Comparison of ENCODE assay signal across 20 mouse cellular contexts in the genomic region with DNA sequence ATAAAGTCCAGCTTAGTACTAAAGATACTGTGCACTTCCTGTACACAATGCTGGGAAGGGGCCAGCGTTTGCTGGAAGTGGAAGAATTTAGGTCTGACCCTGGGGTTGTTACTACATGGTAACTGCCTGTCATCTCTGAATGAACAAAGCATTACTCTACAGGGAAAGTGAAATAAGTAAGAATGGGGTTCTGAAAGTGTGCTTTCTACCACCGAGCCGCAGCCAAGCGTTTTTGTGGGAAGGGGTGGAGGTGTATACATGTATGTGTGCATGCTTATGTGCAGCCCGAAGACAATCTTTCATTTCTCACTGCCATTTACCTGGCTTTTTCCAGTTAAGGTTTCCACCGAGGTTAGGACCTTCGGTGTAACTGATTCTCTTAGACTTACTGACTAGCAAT.
DNase-seq lines count a peak whose midpoint lies in the region; ATAC-seq and TF ChIP-seq lines count a peak whose summit lies in the region.
"Had no signal": no experiment of that assay in that cellular context is flagged by ENCODE, and none has a peak within 500 bp of the region (broad histone marks: within the 10 kb centered on the region; RNA-seq: fewer than 3 reads in every experiment).

No protein-coding gene starts in this region.

- H3K9me3 ChIP-seq in heart, embryonic 13.5 days = no peaks in the 10 kb centered on the region
- no peaks in the 10 kb centered on the region for H3K9me3 ChIP-seq in liver, embryonic 11.5 days (ENCODE audit: control insufficient read depth, low read length)
- H3K9me3 ChIP-seq: embryonic facial prominence, embryonic 10.5 days; liver, embryonic 13.5 days; midbrain, embryonic 15.5 days had no signal

- H3K79me2 ChIP-seq in heart, adult 2 months (replicated peaks; ENCODE audit: control insufficient read depth, insufficient read depth, low read length) = peaks cover 3% of the 10 kb centered on the region; the same call in 1 of the 2 replicates

- DNase-seq in heart, adult 2 months = no peak
- DNase-seq in layer of hippocampus, adult 2 months (ENCODE audit: low spot score in 2 of 2) = no peak
- DNase-seq in layer of hippocampus, adult 11-12 months (ENCODE audit: low spot score) = no peak
- peak; percentile 13 for DNase-seq in 416B (ENCODE audit: low read depth)
- DNase-seq in NIH3T3 (ENCODE audit: low read depth) = peak; percentile 9
- DNase-seq in retina, embryonic 14.5 days (ENCODE audit: low spot score) = no peak
- no peak for DNase-seq in liver, embryonic 11.5 days (ENCODE audit: low spot score)
- DNase-seq: adrenal gland, adult 8-10 months; cerebellum, adult 18-20 months; cerebellum, postnatal 36 days; heart, postnatal 36 days; kidney, adult 8-10 months; liver, embryonic 13.5 days had no signal

- H3K4me3 ChIP-seq in heart, embryonic 13.5 days = no peak overlapping the region
- H3K4me3 ChIP-seq in heart, adult 2 months = no peak overlapping the region
- no peak overlapping the region for H3K4me3 ChIP-seq in layer of hippocampus, adult 2 months
- no peak overlapping the region for H3K4me3 ChIP-seq in liver, embryonic 11.5 days (ENCODE audit: low read depth, low read length)
- H3K4me3 ChIP-seq: embryonic facial prominence, embryonic 10.5 days; liver, embryonic 13.5 days; midbrain, embryonic 15.5 days had no signal

- WGBS in heart, embryonic 13.5 days = 74% methylated on average over 7 of the region's 7 CpGs
- 60% methylated on average over 7 of the region's 7 CpGs for WGBS in heart, adult 2 months
- 75% methylated on average over 7 of the region's 7 CpGs for WGBS in liver, embryonic 11.5 days

- no peak overlapping the region for H3K4me2 ChIP-seq in heart, embryonic 13.5 days
- H3K4me2 ChIP-seq in liver, embryonic 11.5 days = no peak overlapping the region
- H3K4me2 ChIP-seq: liver, embryonic 13.5 days; midbrain, embryonic 15.5 days had no signal

- TF ChIP-seq EP300 in heart, adult 2 months (IDR thresholded peaks at IDR 0.05; ENCODE audit: insufficient read depth, low read depth, low read length) = no peak

- H3K27me3 ChIP-seq in heart, embryonic 13.5 days (replicated peaks) = no peaks in the 10 kb centered on the region
- no peaks in the 10 kb centered on the region for H3K27me3 ChIP-seq in heart, adult 2 months (ENCODE audit: control insufficient read depth, insufficient read depth, low read length)
- no peaks in the 10 kb centered on the region for H3K27me3 ChIP-seq in liver, embryonic 11.5 days (replicated peaks; ENCODE audit: control insufficient read depth, insufficient read depth, low read length)
- H3K27me3 ChIP-seq: liver, embryonic 13.5 days; megakaryocyte, embryonic 14.5 days; midbrain, embryonic 15.5 days had no signal

- peaks cover 32% of the 10 kb centered on the region for H3K4me1 ChIP-seq in heart, embryonic 13.5 days
- peaks cover 12% of the 10 kb centered on the region for H3K4me1 ChIP-seq in heart, adult 2 months (ENCODE audit: control insufficient read depth, insufficient read depth, low read length)
- H3K4me1 ChIP-seq in liver, embryonic 11.5 days (replicated peaks; ENCODE audit: control insufficient read depth, insufficient read depth, low read length) = no peaks in the 10 kb centered on the region
- H3K4me1 ChIP-seq: embryonic facial prominence, embryonic 10.5 days; midbrain, embryonic 15.5 days had no signal

- H3K27ac ChIP-seq in heart, embryonic 13.5 days (replicated peaks) = no peak overlapping the region
- H3K27ac ChIP-seq in heart, adult 2 months = no peak overlapping the region
- H3K27ac ChIP-seq in layer of hippocampus, adult 2 months = peak overlapping the region; percentile 29; the same call in 1 of the 2 replicates
- no peak overlapping the region for H3K27ac ChIP-seq in liver, embryonic 11.5 days (ENCODE audit: low read depth, low read length)
- H3K27ac ChIP-seq: embryonic facial prominence, embryonic 10.5 days; liver, embryonic 13.5 days; midbrain, embryonic 15.5 days had no signal

- ATAC-seq in heart, embryonic 13.5 days (ENCODE audit: extremely low read depth, insufficient number of reproducible peaks, low FRiP score, low TSS enrichment) = no peak
- ATAC-seq in liver, embryonic 11.5 days (replicated peaks; ENCODE audit: low FRiP score) = no peak
- ATAC-seq: forebrain, embryonic 16.5 days; hindbrain, embryonic 16.5 days; lung, postnatal 0 days; midbrain, embryonic 15.5 days had no signal

- intact Hi-C loops in heart, adult 2 months (cut with DNase I) = loop anchor here (5.0 to 10.0 kb wide), 3 partner anchors 40 to 523 kb away; no protein-coding TSS in a partner anchor

- TF ChIP-seq POLR2A in heart, adult 2 months (IDR thresholded peaks at IDR 0.05; ENCODE audit: insufficient read depth, low read depth, low read length) = no peak

- TF ChIP-seq CTCF in heart, adult 2 months (IDR thresholded peaks at IDR 0.05) = no peak
- TF ChIP-seq CTCF in layer of hippocampus, adult 2 months (conservative IDR thresholded peaks at IDR 0.05) = no peak

- no peaks in the 10 kb centered on the region for H3K36me3 ChIP-seq in heart, embryonic 13.5 days
- H3K36me3 ChIP-seq in heart, adult 2 months (ENCODE audit: control insufficient read depth, insufficient read depth, low read length) = peaks cover 13% of the 10 kb centered on the region
- no peaks in the 10 kb centered on the region for H3K36me3 ChIP-seq in liver, embryonic 11.5 days (ENCODE audit: control insufficient read depth, insufficient read depth, low read length)
- H3K36me3 ChIP-seq: embryonic facial prominence, embryonic 10.5 days; liver, embryonic 13.5 days; midbrain, embryonic 15.5 days had no signal

- 0 out of 2 replicates have a peak overlapping the region, but pooled peaks have one; percentile 14 for H3K9ac ChIP-seq in heart, embryonic 13.5 days
- no peak overlapping the region for H3K9ac ChIP-seq in heart, adult 2 months (ENCODE audit: low read depth, low read length)
- H3K9ac ChIP-seq in liver, embryonic 11.5 days (ENCODE audit: low read depth, low read length) = no peak overlapping the region
- H3K9ac ChIP-seq: liver, embryonic 13.5 days; midbrain, embryonic 15.5 days had no signal

Comparison
In these comparisons a context has a peak if more than half of its experiments do, and no peak if none do; other contexts are left out.
1. DNase-seq: peak in 416B (single experiment) and NIH3T3 (single experiment); none in heart, adult 2 months (0 of 2), layer of hippocampus, adult 2 months (0 of 2), layer of hippocampus, adult 11-12 months (single experiment), retina, embryonic 14.5 days (single experiment) and liver, embryonic 11.5 days (single experiment).